Mouse (Mus musculus) heart, embryonic 16.5 days (tissue): Measurements from ENCODE around the gene Ehd1. TPM values are rescaled to one million over a fixed set of nuclear protein-coding genes. Genes with fewer than 3 reads are reported as not detected.

Experiments used
- ATAC-seq: fragments of 200-750 bp; cut with Nextera tagmentation; replicated peaks from 2 replicates; pipeline ENCODE4 v1.8.0; 2017; ENCODE audit warnings: moderate number of reproducible peaks; ENCODE audit not compliant: insufficient read depth, low FRiP score; ENCODE audit errors: extremely low read depth
- H3K27ac ChIP-seq: fragments of 300-500 bp; sonication (generic); 2 replicates; pipeline ENCODE4 v1.5.1; 2014; ENCODE audit warnings: mild to moderate bottlenecking, low read length, control low read depth, moderate library complexity
- H3K27me3 ChIP-seq: fragments of 300-500 bp; sonication (generic); 2 replicates; pipeline ENCODE4 v1.6.1; 2014; ENCODE audit warnings: low read length, mixed read lengths; ENCODE audit not compliant: control insufficient read depth, insufficient read depth
- H3K36me3 ChIP-seq: fragments of 300-500 bp; sonication (generic); 2 replicates; pipeline ENCODE4 v1.6.1; 2014; ENCODE audit not compliant: control insufficient read depth, insufficient read depth
- H3K4me1 ChIP-seq: fragments of 300-500 bp; sonication (generic); 2 replicates; pipeline ENCODE4 v1.6.1; 2014; ENCODE audit warnings: low read length, mixed read lengths; ENCODE audit not compliant: control insufficient read depth, insufficient read depth
- H3K4me2 ChIP-seq: fragments of 300-500 bp; sonication (generic); 2 replicates; pipeline ENCODE4 v1.6.1; 2014; ENCODE audit warnings: low read depth, mild to moderate bottlenecking, control low read depth, low read length
- H3K4me3 ChIP-seq: fragments of 300-500 bp; sonication (generic); 2 replicates; pipeline ENCODE4 v1.5.1; 2014; ENCODE audit warnings: mild to moderate bottlenecking, control low read depth, low read length
- H3K9ac ChIP-seq: fragments of 300-500 bp; sonication (generic); 2 replicates; pipeline ENCODE4 v1.6.1; 2014; ENCODE audit warnings: low read length, control low read depth
- H3K9me3 ChIP-seq: fragments of 300-500 bp; sonication (generic); replicated peaks from 2 replicates; pipeline ENCODE4 v1.6.1; 2016; ENCODE audit warnings: low read length; ENCODE audit not compliant: control insufficient read depth
- WGBS: fragments of 180-500 bp; shearing (Covaris S2); extraction: QIAGEN DNeasy Blood & Tissue Kit; methylation state at CpG from one replicate; pipeline ENCODE4 v1.1.7; 2014; 5-methylcytosine and 5-hydroxymethylcytosine counted together
- polyA plus RNA-seq: library from polyadenylated mRNA; unstranded; fragments of >200 nt; fragmentation: Nextera tagmentation; extraction: Ambion mirVana; gene quantifications from 2 replicates; pipeline ENCODE4 v1.2.1, GENCODE M21; 2015

The Ehd1 gene
- polyA plus RNA-seq, 1 experiment from 2014 or later: 73.2 TPM

DNA sequence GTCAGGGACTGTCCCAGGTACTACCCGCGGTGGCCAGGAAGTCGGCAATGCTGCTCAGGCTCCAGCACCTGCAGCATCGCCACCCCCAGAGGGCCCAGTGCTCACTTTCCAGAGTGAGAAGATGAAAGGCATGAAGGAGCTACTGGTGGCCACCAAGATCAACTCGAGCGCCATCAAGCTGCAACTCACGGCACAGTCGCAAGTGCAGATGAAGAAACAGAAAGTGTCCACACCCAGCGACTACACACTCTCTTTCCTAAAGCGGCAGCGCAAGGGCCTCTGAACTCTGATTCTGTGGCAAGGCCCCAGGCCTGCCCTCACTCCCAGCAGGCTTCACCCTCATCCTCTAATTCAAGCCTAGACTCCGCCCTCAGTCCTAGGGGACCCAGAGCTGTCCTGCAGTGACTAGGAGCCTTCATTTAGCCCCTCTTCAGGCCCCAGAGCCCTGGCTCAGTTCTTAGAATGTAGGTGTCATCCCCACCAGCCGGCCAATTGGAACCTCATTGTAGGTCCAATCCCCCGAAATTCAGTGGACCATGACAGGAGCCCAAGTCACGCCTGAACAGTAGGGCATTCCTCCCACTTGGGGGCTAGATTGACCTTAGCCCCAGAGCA is 63.5 kb downstream of the Ehd1 start:
- 66% methylated on average over 15 of the region's 15 CpGs for WGBS
- H3K4me1 ChIP-seq: peaks cover 25% of the 10 kb centered on the region

DNA sequence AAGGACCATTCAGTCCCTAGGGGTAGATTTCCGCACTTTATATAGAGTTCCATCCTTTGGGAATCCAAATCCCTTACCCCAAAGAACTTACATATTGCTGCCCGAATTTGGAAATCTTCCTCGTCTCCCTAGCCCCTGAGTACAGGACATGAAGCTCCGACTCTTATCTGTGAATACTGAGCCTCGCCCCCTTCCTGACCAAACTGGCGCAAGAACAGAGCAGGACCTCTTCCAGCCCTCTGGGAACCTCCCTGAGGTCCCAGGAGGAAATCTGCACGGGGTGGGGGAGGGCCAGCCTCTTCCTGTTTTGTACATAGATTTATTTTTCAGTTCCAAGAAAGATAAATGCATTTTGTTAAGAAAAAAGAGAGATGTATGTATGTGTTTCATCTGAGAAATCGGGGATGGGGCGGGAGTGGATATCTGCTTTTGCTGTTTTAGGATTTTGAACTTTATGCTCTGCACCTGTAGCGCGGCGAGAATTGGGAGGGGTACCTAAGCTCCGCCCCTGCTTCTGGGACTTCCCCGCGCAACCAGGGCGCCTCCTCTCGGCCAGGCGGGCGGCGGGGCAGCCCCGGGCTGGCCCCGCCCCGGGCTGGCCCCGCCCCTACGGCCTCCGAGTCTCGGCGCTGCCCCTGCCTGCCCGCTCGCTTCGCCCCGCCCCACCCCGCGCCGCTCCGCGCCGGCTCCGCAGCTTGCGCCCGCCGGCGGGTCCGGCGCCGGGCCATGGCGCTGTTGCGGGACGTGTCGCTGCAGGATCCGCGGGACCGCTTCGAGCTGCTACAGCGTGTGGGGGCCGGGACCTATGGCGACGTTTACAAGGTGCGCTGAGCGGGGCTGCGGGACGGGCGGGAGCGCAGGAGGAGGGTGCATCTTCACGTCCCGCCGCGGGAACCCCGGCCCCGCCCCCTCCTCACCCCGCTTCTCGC is 64.3 kb downstream of the Ehd1 start, which contains the start of gene Map4k2:
TSS of gene Map4k2 (plus strand) at position 612 of the 929 bp plus-strand sequence.
- peak within 1 kb of the TSS; percentile 58 for H3K27ac ChIP-seq
- H3K4me1 ChIP-seq: peaks cover 24% of the 10 kb centered on the region
- no peaks in the 10 kb centered on the region for H3K27me3 ChIP-seq
- peak within 1 kb of the TSS; percentile 76 for H3K4me2 ChIP-seq
- H3K36me3 ChIP-seq: peaks cover 23% of the 10 kb centered on the region
- peak; percentile 82 for ATAC-seq
- H3K9me3 ChIP-seq: no peaks in the 10 kb centered on the region
- 4% methylated on average over 70 of the region's 72 CpGs for WGBS
- H3K4me3 ChIP-seq: peak within 1 kb of the TSS; percentile 82
- H3K9ac ChIP-seq: peak within 1 kb of the TSS; percentile 82

More for the DNA sequence above, 63.5 kb downstream of the Ehd1 start:
- ATAC-seq: no peak
- H3K9ac ChIP-seq: no peak overlapping the region
- H3K36me3 ChIP-seq: peaks cover 23% of the 10 kb centered on the region
- H3K27me3 ChIP-seq: no peaks in the 10 kb centered on the region
- peak overlapping the region; percentile 58 for H3K27ac ChIP-seq
- H3K4me3 ChIP-seq: no peak overlapping the region
- no peaks in the 10 kb centered on the region for H3K9me3 ChIP-seq
- peak overlapping the region; percentile 76 for H3K4me2 ChIP-seq

DNA sequence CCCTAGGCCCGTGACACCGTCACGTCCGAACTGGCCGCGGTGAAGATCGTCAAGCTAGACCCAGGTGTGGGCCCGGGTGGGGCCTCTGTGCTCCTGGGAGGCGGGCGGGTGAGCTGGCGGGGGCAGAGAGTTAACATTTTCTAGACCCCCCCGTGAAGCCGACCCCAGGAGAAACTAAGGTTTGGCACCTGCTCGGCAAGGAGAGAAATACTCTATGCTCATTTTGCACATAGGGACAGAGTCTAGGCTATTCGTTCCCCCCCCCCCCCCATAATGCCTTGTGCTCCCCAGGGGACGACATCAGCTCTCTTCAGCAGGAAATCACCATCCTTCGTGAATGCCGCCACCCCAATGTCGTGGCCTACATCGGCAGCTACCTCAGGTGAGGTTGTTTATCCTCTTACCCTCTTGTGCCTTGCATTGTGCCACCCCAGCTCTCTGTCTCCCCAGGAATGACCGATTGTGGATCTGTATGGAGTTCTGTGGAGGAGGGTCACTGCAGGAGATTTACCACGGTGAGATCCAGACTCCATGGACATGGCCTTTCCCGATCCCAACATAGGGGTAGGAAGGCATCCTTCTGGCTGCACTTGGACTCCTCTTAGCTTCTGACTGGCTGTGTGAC is 65.0 kb downstream of the Ehd1 start:
- peak overlapping the region; percentile 58 for H3K27ac ChIP-seq
- no peaks in the 10 kb centered on the region for H3K27me3 ChIP-seq
- H3K4me3 ChIP-seq: peak overlapping the region; percentile 82
- 11% methylated on average over 23 of the region's 23 CpGs for WGBS
- peaks cover 29% of the 10 kb centered on the region for H3K36me3 ChIP-seq
- H3K4me2 ChIP-seq: peak overlapping the region; percentile 76
- no peaks in the 10 kb centered on the region for H3K9me3 ChIP-seq
- H3K9ac ChIP-seq: peak overlapping the region; percentile 82
- ATAC-seq: 0 out of 2 replicates have a peak, but pooled peaks have one; percentile 5
- H3K4me1 ChIP-seq: peaks cover 16% of the 10 kb centered on the region

DNA sequence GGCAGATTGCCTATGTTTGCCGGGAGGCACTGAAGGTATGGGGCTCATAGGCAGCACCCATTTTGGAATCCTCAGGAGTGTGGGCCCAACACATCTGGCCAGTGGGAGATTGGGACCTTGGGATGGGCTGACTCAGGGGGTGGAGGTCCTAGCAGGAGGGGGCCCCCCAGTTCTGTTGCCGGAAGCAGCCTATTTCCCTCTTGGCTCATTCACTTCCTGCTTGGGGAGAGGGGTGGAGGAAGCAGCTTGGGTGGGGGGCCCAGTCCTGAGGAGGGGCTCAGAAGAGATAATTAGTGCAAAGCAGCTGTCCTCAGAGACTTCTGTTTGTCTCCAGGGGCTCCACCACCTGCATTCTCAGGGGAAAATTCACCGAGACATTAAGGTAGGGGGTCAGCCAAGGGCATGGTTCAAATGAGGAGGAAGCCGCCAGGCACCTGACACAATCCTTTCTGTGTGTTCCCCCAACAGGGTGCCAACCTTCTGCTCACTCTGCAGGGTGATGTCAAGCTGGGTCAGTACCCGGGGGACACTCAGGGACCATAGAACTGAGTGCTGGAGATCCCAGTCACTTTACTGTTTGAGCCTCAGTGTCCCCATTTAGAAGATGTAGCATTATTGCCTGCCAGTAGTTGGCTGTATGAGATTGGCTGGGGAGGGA is 65.9 kb downstream of the Ehd1 start:
- Histone ChIP-seq H3K27me3 (no peaks in the 10 kb centered on the region), H3K9ac (peak overlapping the region; percentile 82), H3K27ac (0 out of 2 replicates have a peak overlapping the region, but pooled peaks have one; percentile 21), H3K36me3 (peaks cover 24% of the 10 kb centered on the region), H3K9me3 (no peaks in the 10 kb centered on the region), H3K4me1 (peaks cover 10% of the 10 kb centered on the region), H3K4me3 (peak overlapping the region; percentile 82), H3K4me2 (peak overlapping the region; percentile 76)
- 69% methylated on average over 5 of the region's 5 CpGs for WGBS
- ATAC-seq: no peak

DNA sequence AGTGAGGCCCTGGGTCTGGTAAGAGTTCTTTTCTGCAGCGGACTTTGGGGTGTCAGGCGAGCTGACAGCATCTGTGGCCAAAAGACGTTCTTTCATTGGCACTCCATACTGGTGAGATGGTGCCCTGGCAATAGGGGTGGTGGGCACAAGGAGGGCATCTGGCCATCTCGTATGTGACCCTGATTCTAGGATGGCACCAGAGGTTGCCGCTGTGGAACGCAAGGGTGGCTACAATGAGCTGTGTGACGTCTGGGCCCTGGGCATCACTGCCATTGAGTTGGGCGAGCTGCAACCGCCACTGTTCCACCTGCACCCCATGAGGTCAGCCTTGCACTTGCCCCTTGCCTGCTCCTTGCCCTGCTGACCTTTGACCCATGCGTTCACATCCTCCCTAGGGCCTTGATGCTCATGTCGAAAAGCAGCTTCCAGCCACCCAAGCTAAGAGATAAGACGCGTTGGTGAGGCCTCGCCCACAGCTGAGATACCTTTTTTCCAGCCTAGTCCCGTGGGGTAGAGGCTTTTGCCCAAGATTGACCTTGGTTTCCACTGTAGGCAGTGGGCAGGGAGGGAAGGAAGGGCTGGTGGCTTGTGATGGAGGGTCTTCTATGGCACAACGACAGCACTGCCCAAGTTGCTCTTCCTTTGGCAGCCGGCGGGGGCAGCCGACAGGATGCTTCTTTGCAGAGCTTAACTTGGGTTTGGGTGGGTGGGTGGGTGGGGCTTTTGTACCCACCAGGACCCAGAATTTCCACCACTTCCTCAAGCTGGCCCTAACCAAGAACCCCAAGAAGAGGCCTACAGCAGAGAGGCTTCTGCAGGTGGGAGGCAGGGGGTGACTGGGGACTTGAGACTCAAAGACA is 66.8 kb downstream of the Ehd1 start:
- no peak overlapping the region for H3K27ac ChIP-seq
- no peak overlapping the region for H3K9ac ChIP-seq
- no peaks in the 10 kb centered on the region for H3K9me3 ChIP-seq
- WGBS: 78% methylated on average over 19 of the region's 19 CpGs
- H3K4me2 ChIP-seq: no peak overlapping the region
- ATAC-seq: no peak
- no peaks in the 10 kb centered on the region for H3K27me3 ChIP-seq
- H3K36me3 ChIP-seq: peaks cover 15% of the 10 kb centered on the region
- peaks cover 10% of the 10 kb centered on the region for H3K4me1 ChIP-seq
- no peak overlapping the region for H3K4me3 ChIP-seq

DNA sequence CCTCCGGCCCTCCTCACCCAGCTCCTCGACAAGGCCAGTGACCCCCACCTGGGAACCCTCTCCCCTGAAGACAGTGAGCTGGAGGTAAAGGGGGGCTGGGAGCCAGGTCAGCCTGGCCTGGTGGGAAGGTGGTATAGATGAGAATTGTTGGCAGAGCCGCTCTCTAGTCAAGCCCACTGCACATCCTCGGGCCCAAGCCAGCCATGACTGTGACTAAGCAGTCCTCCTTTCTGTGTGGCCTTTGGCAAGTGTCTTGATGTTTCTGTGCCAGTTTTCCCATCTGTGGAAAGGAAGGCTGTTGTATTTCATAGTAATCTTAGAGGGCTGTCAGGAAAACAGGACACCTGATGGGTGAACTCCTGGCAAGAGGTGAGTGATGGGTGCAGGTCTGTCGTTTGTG is 67.5 kb downstream of the Ehd1 start:
- peaks cover 10% of the 10 kb centered on the region for H3K36me3 ChIP-seq
- peaks cover 10% of the 10 kb centered on the region for H3K4me1 ChIP-seq
- H3K4me3 ChIP-seq: no peak overlapping the region
- no peak for ATAC-seq
- H3K9ac ChIP-seq: no peak overlapping the region
- no peaks in the 10 kb centered on the region for H3K9me3 ChIP-seq
- H3K27ac ChIP-seq: no peak overlapping the region
- no peak overlapping the region for H3K4me2 ChIP-seq
- no peaks in the 10 kb centered on the region for H3K27me3 ChIP-seq
- 79% methylated on average over 5 of the region's 5 CpGs for WGBS

DNA sequence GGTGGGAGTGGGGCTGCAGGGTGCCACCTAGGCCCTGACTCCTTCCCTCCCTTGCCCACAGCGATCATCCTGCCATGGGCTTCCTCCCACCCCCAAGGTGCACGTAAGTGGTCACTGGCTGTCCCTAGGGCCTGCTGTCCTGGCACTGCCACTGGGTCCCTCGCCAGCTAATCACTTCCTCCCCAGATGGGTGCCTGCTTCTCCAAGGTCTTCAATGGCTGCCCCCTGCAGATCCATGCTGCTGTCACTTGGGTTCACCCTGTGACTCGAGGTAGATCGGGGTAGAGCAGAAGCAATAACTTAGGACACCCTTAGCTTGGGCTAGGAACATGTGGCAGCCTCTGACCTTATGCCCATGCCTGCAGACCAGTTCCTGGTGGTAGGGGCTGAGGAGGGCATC is 69.5 kb downstream of the Ehd1 start:
- Histone ChIP-seq H3K9ac (no peak overlapping the region), H3K27me3 (no peaks in the 10 kb centered on the region), H3K36me3 (peaks cover 7% of the 10 kb centered on the region), H3K27ac (no peak overlapping the region), H3K4me2 (no peak overlapping the region), H3K4me1 (peaks cover 5% of the 10 kb centered on the region; the same call in 1 of the 2 replicates), H3K4me3 (no peak overlapping the region), H3K9me3 (no peaks in the 10 kb centered on the region)
- WGBS: 87% methylated on average over 5 of the region's 5 CpGs
- no peak for ATAC-seq

DNA sequence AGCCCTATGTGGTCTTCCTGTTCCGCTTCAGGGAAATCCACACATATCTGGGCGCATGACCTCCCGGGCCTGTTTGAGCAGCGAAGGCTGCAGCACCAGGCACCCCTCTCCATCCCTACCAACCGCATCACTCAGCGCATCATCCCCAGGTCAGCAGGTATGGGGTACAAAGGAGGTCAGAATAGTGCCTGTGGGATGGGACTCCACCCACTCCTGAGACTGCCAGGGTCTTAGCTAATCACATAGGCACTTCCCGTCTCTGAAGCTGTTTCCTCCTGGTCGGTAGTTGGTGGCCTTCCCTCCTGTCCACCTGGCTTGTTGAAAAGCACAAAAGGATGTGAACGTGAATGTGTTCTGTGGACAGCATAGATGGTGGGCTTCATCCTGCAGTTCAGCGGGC is 70.1 kb downstream of the Ehd1 start:
- Histone ChIP-seq H3K27ac (no peak overlapping the region), H3K9me3 (no peaks in the 10 kb centered on the region), H3K4me1 (peaks cover 3% of the 10 kb centered on the region; the same call in 1 of the 2 replicates), H3K4me2 (no peak overlapping the region), H3K27me3 (no peaks in the 10 kb centered on the region), H3K4me3 (no peak overlapping the region), H3K36me3 (peaks cover 7% of the 10 kb centered on the region), H3K9ac (no peak overlapping the region)
- whole genome bisulfite sequencing: 75% methylated on average over 10 of the region's 10 CpGs
- no peak for ATAC-seq
